Mouse (Mus musculus): Measurements from ENCODE around the gene Gm13083. TPM values are rescaled to one million over a fixed set of nuclear protein-coding genes. Genes with fewer than 3 reads are reported as not detected.
"Not testable (repeated sequence)": the region's sequence is repeated elsewhere in the genome, so short reads cannot be mapped to it uniquely, and the experiment has no call there.

Gene Gm13083
- polyA plus RNA-seq (2015; fragmentation: Nextera tagmentation; extraction: Ambion mirVana), result not detected in 2 replicates

GRCm38 (mm10) chr4:143614703-143615102 is at the start of gene Gm13083:
Gene Gm13083 (plus strand): TSS chr4:143615003.
- not testable (repeated sequence) for H3K9ac ChIP-seq; ATAC-seq (ENCODE audit: low FRiP score); H3K27ac ChIP-seq; H3K4me3 ChIP-seq; H3K4me2 ChIP-seq; H3K36me3 ChIP-seq; H3K4me1 ChIP-seq (replicated peaks); H3K27me3 ChIP-seq
- H3K9me3 ChIP-seq, result peaks cover 10% of the 10 kb centered on the region; the same call in 1 of the 2 replicates

GRCm38 (mm10) chr4:143611927-143612326 is 2.9 kb upstream of the Gm13083 start:
- not testable (repeated sequence) for H3K4me3 ChIP-seq; H3K9ac ChIP-seq; H3K27ac ChIP-seq; ATAC-seq (ENCODE audit: low FRiP score); H3K4me2 ChIP-seq; H3K4me1 ChIP-seq (replicated peaks); H3K27me3 ChIP-seq; H3K36me3 ChIP-seq
- 0 out of 2 replicates have a peak, but pooled peaks cover 11% of the 10 kb centered on the region for H3K9me3 ChIP-seq
- WGBS, result 88% methylated on average over 9 of the region's 9 CpGs

- WGBS, result 79% methylated on average over 4 of the region's 4 CpGs
- H3K4me2 ChIP-seq; ATAC-seq (ENCODE audit: low FRiP score); H3K27ac ChIP-seq; H3K9ac ChIP-seq; H3K4me1 ChIP-seq (replicated peaks); H3K27me3 ChIP-seq; H3K4me3 ChIP-seq; H3K36me3 ChIP-seq: not testable (repeated sequence)
- peaks cover 17% of the 10 kb centered on the region for H3K9me3 ChIP-seq
Observed at GRCm38 (mm10) chr4:143618101-143618500, 3.3 kb downstream of the Gm13083 start.

- not testable (repeated sequence) for H3K4me2 ChIP-seq; H3K27me3 ChIP-seq; H3K4me1 ChIP-seq (replicated peaks); H3K4me3 ChIP-seq; H3K27ac ChIP-seq; H3K36me3 ChIP-seq; ATAC-seq (ENCODE audit: low FRiP score); H3K9ac ChIP-seq
- H3K9me3 ChIP-seq, result peaks cover 20% of the 10 kb centered on the region
Observed at GRCm38 (mm10) chr4:143657146-143657545, 42.3 kb downstream of the Gm13083 start, which contains the start of gene Gm13088. Gene Gm13088 (minus strand): TSS chr4:143657246.

Other genes with a start within 250 kb of the Gm13083 start
- not detected in 2 replicates for gene Pramel1, start 220.6 kb upstream of the Gm13083 start, polyA plus RNA-seq (2015; fragmentation: Nextera tagmentation; extraction: Ambion mirVana)
- gene Pramef8, start 202.6 kb upstream of the Gm13083 start, polyA plus RNA-seq (2015; fragmentation: Nextera tagmentation; extraction: Ambion mirVana), result 23.5 and 26.6 TPM in 2 replicates
- not detected in 2 replicates for gene Oog4, start 164.7 kb upstream of the Gm13083 start, polyA plus RNA-seq (2015; fragmentation: Nextera tagmentation; extraction: Ambion mirVana)
- gene Gm13043, start 103.7 kb upstream of the Gm13083 start, polyA plus RNA-seq (2015; fragmentation: Nextera tagmentation; extraction: Ambion mirVana), result not detected in 2 replicates
- gene Gm13040, start 79.0 kb upstream of the Gm13083 start, polyA plus RNA-seq (2015; fragmentation: Nextera tagmentation; extraction: Ambion mirVana), result not detected in 2 replicates
- not detected in 2 replicates for gene BC080695, start 63.3 kb upstream of the Gm13083 start, polyA plus RNA-seq (2015; fragmentation: Nextera tagmentation; extraction: Ambion mirVana)
- gene Gm13057, start 63.3 kb upstream of the Gm13083 start, polyA plus RNA-seq (2015; fragmentation: Nextera tagmentation; extraction: Ambion mirVana), result not detected in 2 replicates
- gene Gm13088, start 42.2 kb downstream of the Gm13083 start, polyA plus RNA-seq (2015; fragmentation: Nextera tagmentation; extraction: Ambion mirVana), result not detected in 2 replicates
- gene Gm13089, start 87.7 kb downstream of the Gm13083 start, polyA plus RNA-seq (2015; fragmentation: Nextera tagmentation; extraction: Ambion mirVana), result not detected in 2 replicates
- gene Gm13078, start 104.5 kb downstream of the Gm13083 start, polyA plus RNA-seq (2015; fragmentation: Nextera tagmentation; extraction: Ambion mirVana), result not detected in 2 replicates
- gene Gm13023, start 174.3 kb downstream of the Gm13083 start, polyA plus RNA-seq (2015; fragmentation: Nextera tagmentation; extraction: Ambion mirVana), result not detected in 2 replicates
- not detected in 2 replicates for gene Gm13084, start 201.1 kb downstream of the Gm13083 start, polyA plus RNA-seq (2015; fragmentation: Nextera tagmentation; extraction: Ambion mirVana)
- not detected in 2 replicates for gene Gm13103, start 231.5 kb downstream of the Gm13083 start, polyA plus RNA-seq (2015; fragmentation: Nextera tagmentation; extraction: Ambion mirVana)